Mouse (Mus musculus) megakaryocyte, embryonic 14.5 days (primary cell): Measurements from ENCODE around the gene Stk33.

Experiments used
- FLI1 ChIP-seq: IDR thresholded peaks from 2 replicates; pipeline ENCODE4 v1.6.1; 2012; ENCODE audit warnings: low read length, inconsistent platforms, mixed read lengths
- GATA1 ChIP-seq: IDR thresholded peaks from 3 replicates; pipeline ENCODE4 v1.6.1; 2012; ENCODE audit warnings: mixed read lengths, low read length, inconsistent platforms, borderline replicate concordance

- TF ChIP-seq GATA1 (no peak), FLI1 (no peak)
These were observed 16.0 kb upstream of the Stk33 start for GRCm38 (mm10) chr7:109454856-109455255.
